Mouse (Mus musculus) thymus, postnatal 36 days (tissue): ENCODE results near the gene Fntb.

Source experiments
- DNase-seq, 2 experiments: peaks; one replicate each; pipeline ENCODE4 v3.0.0; 2022; ENCODE audit warnings: mixed read lengths in 2 of 2

Gene Fntb

DNA sequence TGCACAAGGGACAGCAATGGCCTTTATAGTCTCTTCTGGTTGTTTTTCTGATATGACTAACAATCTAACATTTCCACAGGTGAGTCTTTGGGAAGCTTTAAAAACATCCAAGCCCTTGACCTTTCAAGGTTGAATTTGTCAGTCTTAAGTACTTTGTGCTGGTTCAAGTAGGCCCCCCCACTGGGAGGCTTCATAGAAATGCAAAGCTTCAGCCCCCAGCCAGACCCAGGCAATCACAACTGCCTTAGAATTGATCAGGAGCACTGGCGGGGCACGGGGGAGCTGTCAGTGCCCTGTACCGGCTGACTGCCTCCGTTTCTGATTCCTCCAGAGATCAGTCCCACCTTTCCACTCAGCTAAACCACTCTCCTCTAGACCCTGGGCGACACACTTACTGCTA lies 199.7 kb downstream of the Fntb start:
- no peak for DNase-seq

DNA sequence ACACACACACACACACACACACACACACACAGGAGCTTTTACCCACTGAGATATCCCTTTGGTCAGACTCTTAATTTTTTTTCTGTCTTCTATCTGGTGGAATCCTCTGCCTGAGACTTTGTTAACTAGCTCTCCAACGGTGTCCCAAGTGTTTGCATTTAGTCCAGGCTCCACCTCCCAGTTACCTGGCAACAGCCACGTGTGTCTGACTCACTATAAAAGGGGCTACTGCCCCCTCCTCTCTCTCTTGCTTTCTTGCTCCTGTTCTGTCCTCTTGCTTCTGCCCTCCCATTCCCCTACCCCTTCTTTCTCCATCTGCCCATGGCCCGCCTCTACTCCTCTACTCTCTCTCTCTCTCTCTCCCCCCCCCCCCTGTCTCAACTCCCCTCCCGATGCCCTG lies 200.5 kb downstream of the Fntb start:
- DNase-seq: no peak
